Mouse (Mus musculus) embryo, embryonic 9.5 days (tissue): ENCODE measurements at regions not wholly inside any gene's neighbourhood (a gene's known extent, or its start where the extent isn't known, plus 50 kb on each side); places are given as distances from the start of the nearest gene placed in this dataset.
A peak's percentile ranks its signal among the peaks of the same experiment; 100 is the strongest.

Experiments
- DNase-seq: peaks from one replicate; pipeline ENCODE4 v3.0.0-alpha.2; 2017; ENCODE audit errors: extremely low spot score

GRCm38 (mm10) chr12:69101965-69102364 is 57.0 kb downstream of the Rps29 start:
- DNase-seq: no peak

DNA sequence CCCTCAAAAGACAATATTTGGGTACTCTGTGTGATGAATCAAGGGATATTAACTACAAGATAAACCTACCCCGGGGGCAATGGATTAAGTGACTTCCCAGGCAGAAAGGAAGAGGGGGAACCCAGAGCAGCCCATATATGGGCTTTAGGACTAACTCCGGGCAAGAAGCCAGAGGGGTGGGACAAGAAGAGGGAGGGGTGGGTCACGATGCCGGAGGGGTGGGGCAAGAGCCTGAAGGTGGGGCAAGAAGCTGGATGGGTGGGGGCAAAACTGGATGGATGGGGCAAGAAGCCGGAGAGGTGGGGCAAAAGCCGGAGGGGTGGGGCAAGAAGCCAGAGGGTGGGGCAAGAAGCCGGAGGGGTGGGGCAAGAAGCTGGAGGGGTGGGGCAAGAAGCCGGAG is 64.1 kb downstream of the Rps29 start:
- no peak for DNase-seq

GRCm38 (mm10) chr12:69093073-69093797 is 65.8 kb downstream of the Rps29 start:
- DNase-seq: no peak

GRCm38 (mm10) chr12:69087928-69088609 is 70.9 kb downstream of the Rps29 start:
- DNase-seq: peak; percentile 56

DNA sequence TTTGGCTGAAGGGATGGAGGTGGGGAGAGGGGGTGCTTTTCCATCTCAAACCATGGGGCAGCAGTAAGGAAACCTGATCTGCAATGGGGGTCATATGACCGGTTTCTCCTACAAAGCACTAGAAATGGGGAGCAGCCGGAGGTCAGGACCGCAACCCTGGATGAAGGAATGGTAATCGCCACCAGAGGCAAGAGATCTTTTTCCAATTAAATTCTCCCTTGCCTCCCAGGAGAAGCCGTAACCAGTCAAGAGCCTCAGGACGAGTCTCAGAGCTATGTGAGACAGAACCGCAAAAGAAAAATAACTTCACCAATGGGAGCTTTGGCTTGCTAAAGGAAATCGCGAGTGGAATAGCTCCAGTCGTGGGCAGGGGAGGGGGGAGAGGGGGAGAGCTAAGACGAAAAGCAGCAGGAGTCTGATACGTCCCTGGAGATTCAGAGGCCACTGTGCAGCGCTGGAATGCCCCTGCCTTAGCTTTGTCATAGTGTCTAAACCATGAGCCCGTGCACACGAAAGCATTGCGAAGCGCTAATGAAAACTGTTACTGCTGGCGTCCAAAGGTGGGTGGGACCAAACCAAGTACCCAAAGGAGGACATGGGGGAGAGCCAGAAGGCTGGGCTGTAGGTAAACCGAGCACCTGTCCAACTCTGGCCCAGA is 73.3 kb downstream of the Rps29 start:
- DNase-seq: peak; percentile 27

- no peak for DNase-seq
Observed at GRCm38 (mm10) chr12:69084656-69085055, 74.3 kb downstream of the Rps29 start.

DNA sequence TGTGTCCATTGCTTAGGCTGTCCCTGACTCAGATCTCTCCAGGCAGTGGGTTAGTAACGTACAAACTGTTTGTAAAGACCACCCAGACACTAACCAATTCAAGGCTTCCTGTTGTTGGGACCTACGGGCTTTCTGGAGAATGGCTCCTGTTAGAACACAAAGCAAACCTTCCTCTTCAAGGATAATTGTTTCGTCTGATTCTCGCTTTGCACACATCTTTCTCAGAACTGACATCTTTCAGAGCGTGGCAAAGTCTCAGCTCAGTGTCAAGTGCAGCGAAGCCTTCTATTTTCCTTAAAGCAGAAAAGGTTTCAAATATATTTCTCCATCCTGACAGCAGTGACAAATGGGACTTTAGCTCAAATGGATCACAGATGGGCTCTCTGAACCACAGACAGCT is 76.9 kb downstream of the Rps29 start:
- peak; percentile 23 for DNase-seq

DNA sequence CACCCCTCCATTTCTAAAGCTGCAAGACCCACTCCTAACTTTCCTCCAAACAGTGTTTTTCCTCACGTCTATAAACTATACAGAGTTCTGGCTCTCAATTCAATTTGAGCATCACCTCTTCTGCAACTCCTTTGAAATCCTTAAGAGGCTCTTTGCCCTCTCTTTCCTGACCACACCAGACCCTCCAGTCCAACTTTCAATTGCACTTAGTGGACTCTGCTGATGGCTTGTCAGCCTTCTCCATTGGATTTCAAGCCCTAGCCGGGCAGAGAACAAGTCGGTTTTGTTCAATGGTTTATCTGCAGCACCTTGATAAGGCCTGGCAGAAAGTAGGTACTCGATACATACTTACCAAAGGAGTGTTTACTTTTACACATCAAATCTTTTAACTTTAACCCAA is 119.4 kb downstream of the Rps29 start:
- DNase-seq: no peak

GRCm38 (mm10) chr12:69023594-69023993 is 135.4 kb downstream of the Rps29 start:
- DNase-seq: no peak

DNA sequence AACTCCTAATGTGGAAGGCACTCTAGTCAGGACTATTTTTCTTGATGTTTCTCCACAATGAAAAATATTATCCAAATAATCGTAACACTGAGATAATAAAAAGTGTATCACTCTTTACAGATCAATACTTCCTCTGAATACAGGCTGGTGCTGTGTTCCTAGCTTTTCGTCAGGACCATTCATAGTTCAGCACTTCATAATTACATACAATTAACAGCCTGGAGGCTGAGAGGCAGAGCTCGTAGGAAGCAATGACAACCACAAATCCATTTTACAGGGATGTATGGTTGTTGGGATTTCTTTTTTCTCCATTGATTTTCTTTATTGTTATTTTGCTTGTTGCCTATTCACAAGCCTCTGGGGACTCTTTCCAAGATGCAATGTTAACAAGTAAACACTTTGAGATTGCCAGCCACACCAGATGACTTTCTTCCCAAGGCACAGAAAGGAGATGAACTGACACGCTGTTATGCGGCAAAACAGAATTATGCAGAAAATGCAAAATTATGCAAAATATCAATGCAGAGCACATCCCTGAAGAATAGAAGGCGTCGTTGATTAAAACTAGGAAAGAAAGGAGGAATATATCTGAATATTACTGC is 142.2 kb downstream of the Rps29 start:
- no peak for DNase-seq

- DNase-seq: no peak
Observed at GRCm38 (mm10) chr12:69005141-69005540, 153.8 kb downstream of the Rps29 start.

DNA sequence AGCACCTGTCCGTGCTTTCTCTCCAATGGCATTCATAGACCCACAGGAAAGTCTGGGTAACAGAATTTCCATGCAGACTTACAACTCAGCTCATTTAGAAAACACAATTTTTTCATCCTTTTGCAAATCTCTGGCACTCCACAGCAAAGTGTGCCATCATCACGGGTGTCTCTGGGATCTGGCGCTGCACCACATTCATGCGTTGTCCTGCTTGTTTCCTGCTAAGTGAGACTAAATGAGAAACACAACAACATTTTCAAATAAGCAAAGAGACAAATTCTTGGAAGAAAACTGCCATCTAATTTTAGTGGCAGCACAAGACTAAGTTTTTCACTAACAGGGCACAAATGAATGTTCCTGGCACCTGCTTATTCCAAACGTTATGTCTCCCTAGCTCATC is 156.9 kb downstream of the Rps29 start:
- no peak for DNase-seq

- DNase-seq: no peak
Observed at GRCm38 (mm10) chr12:68997259-68997658, 161.7 kb downstream of the Rps29 start.

- DNase-seq: no peak
Observed at GRCm38 (mm10) chr12:68996740-68997139, 162.2 kb downstream of the Rps29 start.

DNA sequence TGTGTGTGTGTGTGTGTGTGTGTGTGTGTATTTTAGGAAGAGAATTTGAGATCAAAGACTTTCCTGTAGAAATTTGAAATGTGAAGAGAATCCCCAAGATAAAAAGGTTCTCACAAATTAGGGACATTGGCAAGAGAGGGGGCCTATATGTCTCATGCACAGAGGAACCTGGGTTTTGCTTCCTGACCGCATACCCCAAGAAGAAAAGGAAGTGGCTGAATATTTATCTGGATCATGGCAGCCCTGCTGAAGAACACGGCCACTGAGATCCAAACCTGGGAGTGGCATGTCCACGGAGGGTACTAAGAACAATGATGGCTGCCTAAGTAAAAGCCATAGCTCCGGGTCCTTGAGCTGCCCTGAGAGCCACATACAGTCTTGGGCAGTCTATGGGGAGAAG is 178.3 kb downstream of the Rps29 start:
- DNase-seq: no peak

- DNase-seq: no peak
Observed at GRCm38 (mm10) chr12:68980173-68980572, 178.8 kb downstream of the Rps29 start.

DNA sequence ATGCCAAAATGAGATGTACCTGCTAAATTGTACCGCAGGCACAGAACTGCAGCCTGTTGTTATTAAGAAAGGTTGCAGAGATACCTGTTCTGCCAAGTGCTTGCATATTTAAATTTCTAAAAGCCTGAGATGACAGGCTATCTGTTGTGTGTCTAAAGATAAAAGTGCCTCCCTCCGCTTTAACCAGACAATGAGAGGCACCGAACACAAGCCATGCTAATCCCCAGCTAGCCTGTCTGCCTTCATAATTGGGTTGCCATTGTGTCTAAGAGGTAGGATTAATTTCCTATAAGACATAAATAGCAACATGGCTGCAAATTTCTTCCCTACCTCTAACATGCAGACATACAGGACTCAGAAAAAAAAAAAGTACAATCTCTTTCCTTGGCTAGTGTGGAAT is 179.8 kb downstream of the Rps29 start:
- DNase-seq: no peak

- no peak for DNase-seq
Observed at GRCm38 (mm10) chr12:68977276-68977675, 181.7 kb downstream of the Rps29 start.

GRCm38 (mm10) chr12:68947240-68947639 is 211.7 kb downstream of the Rps29 start:
- DNase-seq: no peak

DNA sequence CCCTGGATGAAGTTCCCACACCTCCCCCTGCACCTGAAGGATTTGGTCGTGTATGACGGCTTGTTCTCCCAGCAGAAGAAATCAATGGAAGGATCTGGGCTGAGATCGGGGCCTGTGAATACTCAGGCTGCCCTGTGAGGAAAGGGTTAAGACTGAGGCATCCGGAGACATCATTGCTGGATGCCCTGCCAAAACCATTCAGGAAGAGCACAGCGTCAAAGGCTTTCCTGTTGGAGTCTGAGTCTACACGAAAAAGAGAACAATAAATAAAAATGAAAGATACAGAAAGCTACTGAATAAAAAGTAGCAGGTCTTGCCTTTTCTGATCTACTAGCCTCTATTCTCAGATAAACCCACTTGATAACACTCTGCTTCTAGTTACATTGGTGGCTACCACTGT is 248.4 kb downstream of the Rps29 start:
- DNase-seq: no peak

DNA sequence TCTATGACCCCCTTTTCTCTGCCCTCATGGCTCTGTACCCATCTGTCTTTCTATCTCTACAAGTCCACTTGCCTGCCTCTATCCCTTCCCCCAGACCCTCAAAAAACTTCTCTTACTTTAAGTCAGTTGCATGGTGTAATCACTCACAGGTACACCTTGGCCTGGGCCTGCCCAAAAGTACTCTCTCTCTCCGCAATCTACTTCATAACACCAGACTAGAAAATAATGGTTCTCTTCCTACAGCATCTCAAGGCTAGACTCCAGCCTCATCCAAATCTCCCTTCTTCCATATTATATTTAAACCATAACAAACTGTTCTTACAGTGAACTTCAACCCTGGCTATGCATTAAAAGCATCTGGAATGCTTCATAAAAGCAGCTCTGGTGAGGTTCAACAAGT is 254.2 kb downstream of the Rps29 start:
- DNase-seq: no peak

- no peak for DNase-seq
Observed at GRCm38 (mm10) chr12:68889141-68889540, 269.8 kb downstream of the Rps29 start.

DNA sequence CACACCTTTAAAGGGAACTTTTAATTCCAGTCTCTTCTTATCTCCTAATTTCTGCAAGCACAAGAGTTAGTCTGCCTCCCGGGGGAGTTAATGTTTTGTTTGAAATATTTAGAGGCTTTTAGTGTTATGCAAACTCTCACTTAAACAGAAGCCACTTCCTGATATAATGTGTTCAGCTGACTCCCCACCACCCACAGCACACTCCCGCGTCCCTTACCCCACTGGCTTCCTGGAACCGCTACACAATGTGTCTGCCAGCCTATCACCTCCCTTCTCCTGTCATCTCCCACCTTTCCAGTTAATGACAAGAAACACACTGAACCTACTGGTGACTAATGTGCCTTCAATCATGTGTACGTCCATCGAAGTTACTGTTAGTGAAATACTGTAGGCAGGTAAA is 276.5 kb downstream of the Rps29 start:
- DNase-seq: no peak
